Mouse (Mus musculus): ENCODE data around the gene Exoc6b. TPM values are rescaled to one million over a fixed set of nuclear protein-coding genes. Genes with fewer than 3 reads are reported as not detected.
"Not testable (repeated sequence)": the region's sequence is repeated elsewhere in the genome, so short reads cannot be mapped to it uniquely, and the experiment has no call there.

Gene Exoc6b
- 21.9 and 36.8 TPM in 2 replicates for polyA plus RNA-seq (2012; rRNA removed)

GRCm38 (mm10) chr6:85069023-85069985, at the start of gene Exoc6b:
Gene Exoc6b (minus strand): TSS chr6:85069513.
- TF ChIP-seq POLR2A (IDR thresholded peaks at IDR 0.05; ENCODE audit: borderline replicate concordance, extremely low read depth, insufficient read depth, insufficient read length, poor library complexity, severe bottlenecking) = peak; percentile 99
- no peak for TF ChIP-seq CTCF (IDR thresholded peaks at IDR 0.05; ENCODE audit: borderline replicate concordance, extremely low read depth, insufficient read depth, insufficient read length)
- peak; percentile 92 for DNase-seq (ENCODE audit: low read depth)

GRCm38 (mm10) chr6:85117545-85118511, 48.5 kb upstream of the Exoc6b start:
- peak; percentile 67 for DNase-seq (ENCODE audit: low read depth)
- TF ChIP-seq CTCF (IDR thresholded peaks at IDR 0.05; ENCODE audit: borderline replicate concordance, extremely low read depth, insufficient read depth, insufficient read length) = peak; percentile 59; the same call in 1 of the 2 replicates

- DNase-seq (ENCODE audit: low read depth) = no peak
- no peak for TF ChIP-seq POLR2A (IDR thresholded peaks at IDR 0.05; ENCODE audit: borderline replicate concordance, extremely low read depth, insufficient read depth, insufficient read length, poor library complexity, severe bottlenecking)
Measured at GRCm38 (mm10) chr6:85105033-85105615, 35.8 kb upstream of the Exoc6b start.

- no peak for DNase-seq (ENCODE audit: low read depth)
- TF ChIP-seq POLR2A (IDR thresholded peaks at IDR 0.05; ENCODE audit: borderline replicate concordance, extremely low read depth, insufficient read depth, insufficient read length, poor library complexity, severe bottlenecking) (no peak), CTCF (IDR thresholded peaks at IDR 0.05; ENCODE audit: borderline replicate concordance, extremely low read depth, insufficient read depth, insufficient read length) (no peak)
Measured at GRCm38 (mm10) chr6:85103321-85103720, 34.0 kb upstream of the Exoc6b start.

- DNase-seq (ENCODE audit: low read depth) = no peak
- no peak for TF ChIP-seq CTCF (IDR thresholded peaks at IDR 0.05; ENCODE audit: borderline replicate concordance, extremely low read depth, insufficient read depth, insufficient read length)
- no peak for TF ChIP-seq POLR2A (IDR thresholded peaks at IDR 0.05; ENCODE audit: borderline replicate concordance, extremely low read depth, insufficient read depth, insufficient read length, poor library complexity, severe bottlenecking)
Measured at GRCm38 (mm10) chr6:85096441-85096840, 27.1 kb upstream of the Exoc6b start.

GRCm38 (mm10) chr6:85087425-85087824, 18.1 kb upstream of the Exoc6b start:
- no peak for DNase-seq (ENCODE audit: low read depth)
- no peak for TF ChIP-seq CTCF (IDR thresholded peaks at IDR 0.05; ENCODE audit: borderline replicate concordance, extremely low read depth, insufficient read depth, insufficient read length)
- TF ChIP-seq POLR2A (IDR thresholded peaks at IDR 0.05; ENCODE audit: borderline replicate concordance, extremely low read depth, insufficient read depth, insufficient read length, poor library complexity, severe bottlenecking) = no peak

- no peak for DNase-seq (ENCODE audit: low read depth)
Measured at GRCm38 (mm10) chr6:85086645-85087044, 17.3 kb upstream of the Exoc6b start.

GRCm38 (mm10) chr6:85076179-85076720, 6.9 kb upstream of the Exoc6b start:
- DNase-seq (ENCODE audit: low read depth) = not testable (repeated sequence)

More at GRCm38 (mm10) chr6:85086645-85087044, 17.3 kb upstream of the Exoc6b start:
- TF ChIP-seq CTCF (IDR thresholded peaks at IDR 0.05; ENCODE audit: borderline replicate concordance, extremely low read depth, insufficient read depth, insufficient read length) (no peak), POLR2A (IDR thresholded peaks at IDR 0.05; ENCODE audit: borderline replicate concordance, extremely low read depth, insufficient read depth, insufficient read length, poor library complexity, severe bottlenecking) (no peak)

- DNase-seq (ENCODE audit: low read depth) = peak; percentile 26
- no peak for TF ChIP-seq CTCF (IDR thresholded peaks at IDR 0.05; ENCODE audit: borderline replicate concordance, extremely low read depth, insufficient read depth, insufficient read length)
- no peak for TF ChIP-seq POLR2A (IDR thresholded peaks at IDR 0.05; ENCODE audit: borderline replicate concordance, extremely low read depth, insufficient read depth, insufficient read length, poor library complexity, severe bottlenecking)
Measured at GRCm38 (mm10) chr6:85074996-85075395, 5.7 kb upstream of the Exoc6b start.

GRCm38 (mm10) chr6:85068322-85069022, 841 bp downstream of the Exoc6b start:
- peak; percentile 55 for DNase-seq (ENCODE audit: low read depth)
- TF ChIP-seq POLR2A (IDR thresholded peaks at IDR 0.05; ENCODE audit: borderline replicate concordance, extremely low read depth, insufficient read depth, insufficient read length, poor library complexity, severe bottlenecking) = no peak
- TF ChIP-seq CTCF (IDR thresholded peaks at IDR 0.05; ENCODE audit: borderline replicate concordance, extremely low read depth, insufficient read depth, insufficient read length) = no peak
